Mouse (Mus musculus) hindbrain, embryonic 16.5 days (tissue): ENCODE data around the gene Apela. TPM values are rescaled to one million over a fixed set of nuclear protein-coding genes. Genes with fewer than 3 reads are reported as not detected.

Experiments used
- ATAC-seq: fragments of 200-750 bp; cut with Nextera tagmentation; 2 replicates; pipeline ENCODE4 v1.8.0; 2017; ENCODE audit warnings: moderate TSS enrichment, moderate library complexity
- H3K27ac ChIP-seq: fragments of 300-500 bp; sonication (generic); 2 replicates; pipeline ENCODE4 v1.5.1; 2014; ENCODE audit warnings: low read depth, mild to moderate bottlenecking, control low read depth, low read length, moderate library complexity
- H3K27me3 ChIP-seq: fragments of 300-500 bp; sonication (generic); replicated peaks from 2 replicates; pipeline ENCODE4 v1.6.1; 2014; ENCODE audit warnings: low read length; ENCODE audit not compliant: control insufficient read depth, insufficient read depth
- H3K36me3 ChIP-seq: fragments of 300-500 bp; sonication (generic); 2 replicates; pipeline ENCODE4 v1.6.1; 2014; ENCODE audit warnings: mild to moderate bottlenecking, low read length, moderate library complexity, mixed read lengths; ENCODE audit not compliant: control insufficient read depth, insufficient read depth
- H3K4me1 ChIP-seq: fragments of 300-500 bp; sonication (generic); 2 replicates; pipeline ENCODE4 v1.6.1; 2014; ENCODE audit warnings: low read depth, low read length; ENCODE audit not compliant: control insufficient read depth, insufficient read depth
- H3K4me2 ChIP-seq: fragments of 300-500 bp; sonication (generic); 2 replicates; pipeline ENCODE4 v1.6.1; 2014; ENCODE audit warnings: mild to moderate bottlenecking, low read length, control low read depth, moderate library complexity
- H3K4me3 ChIP-seq: fragments of 300-500 bp; sonication (generic); 2 replicates; pipeline ENCODE4 v1.5.1; 2014; ENCODE audit warnings: mild to moderate bottlenecking, low read length, control low read depth, moderate library complexity
- H3K9ac ChIP-seq: fragments of 300-500 bp; sonication (generic); 2 replicates; pipeline ENCODE4 v1.6.1; 2014; ENCODE audit warnings: low read depth, mild to moderate bottlenecking, control low read depth, low read length, moderate library complexity
- H3K9me3 ChIP-seq: fragments of 300-500 bp; sonication (generic); 2 replicates; pipeline ENCODE4 v1.6.1; 2014; ENCODE audit warnings: mild to moderate bottlenecking, low read length, moderate library complexity; ENCODE audit not compliant: control insufficient read depth
- WGBS: fragments of 180-500 bp; shearing (Covaris S2); extraction: QIAGEN DNeasy Blood & Tissue Kit; methylation state at CpG from one replicate; pipeline ENCODE4 v1.1.7; 2014; 5-methylcytosine and 5-hydroxymethylcytosine counted together
- polyA plus RNA-seq: library from polyadenylated mRNA; unstranded; fragments of >200 nt; fragmentation: Nextera tagmentation; extraction: Ambion mirVana; gene quantifications from 2 replicates; pipeline ENCODE4 v1.2.1, GENCODE M21; 2015

The Apela gene
- polyA plus RNA-seq, 1 experiment from 2014 or later: 0.74 TPM

DNA sequence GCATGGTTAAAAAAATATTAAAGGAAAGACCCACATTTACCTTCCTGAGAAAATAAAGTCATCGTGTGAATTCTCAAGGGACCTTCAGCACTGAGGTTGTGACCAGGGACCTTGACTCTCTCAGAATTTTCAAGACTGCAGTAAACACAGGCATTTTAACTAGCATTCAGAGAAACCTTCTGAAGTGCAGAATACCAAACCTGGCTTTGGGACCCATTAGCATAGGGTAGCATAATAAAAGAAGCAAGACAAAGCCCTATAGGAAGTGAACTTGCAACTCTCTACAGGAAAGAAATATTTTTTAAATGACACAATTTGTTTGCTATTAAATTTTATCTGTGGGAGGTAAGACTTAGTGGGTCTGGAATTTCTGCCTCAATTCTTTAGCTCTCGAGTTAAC is 26.9 kb upstream of the Apela start:
- no peaks in the 10 kb centered on the region for H3K27me3 ChIP-seq
- WGBS: 49% methylated on average over 2 of the region's 2 CpGs
- H3K27ac ChIP-seq: no peak overlapping the region

DNA sequence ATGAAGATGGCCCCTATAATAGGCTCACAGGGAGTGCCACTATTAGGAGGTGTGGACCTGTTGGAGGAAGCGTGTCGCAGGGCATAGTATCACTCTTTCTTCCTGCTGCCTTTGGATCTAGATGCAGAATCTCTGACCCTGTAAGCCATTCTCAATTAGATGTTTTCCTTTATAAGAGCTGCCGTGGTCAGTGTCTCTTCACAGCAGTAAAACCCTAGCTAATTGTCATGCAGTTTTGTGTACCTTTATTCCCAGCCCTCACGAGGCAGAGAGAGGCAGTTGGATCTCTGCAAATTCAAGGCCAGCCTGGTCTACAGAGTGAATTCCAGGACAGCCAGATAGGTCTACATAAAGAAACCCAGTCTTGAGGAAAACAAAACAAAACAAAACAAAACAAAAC is 25.1 kb upstream of the Apela start:
- ATAC-seq: no peak
- H3K4me3 ChIP-seq: no peak overlapping the region
- no peaks in the 10 kb centered on the region for H3K36me3 ChIP-seq
- no peak overlapping the region for H3K9ac ChIP-seq
- H3K27ac ChIP-seq: no peak overlapping the region
- H3K27me3 ChIP-seq: no peaks in the 10 kb centered on the region
- no peak overlapping the region for H3K4me2 ChIP-seq
- no peaks in the 10 kb centered on the region for H3K4me1 ChIP-seq
- WGBS: 72% methylated on average over 4 of the region's 4 CpGs
- no peaks in the 10 kb centered on the region for H3K9me3 ChIP-seq

More for the DNA sequence above, 26.9 kb upstream of the Apela start:
- no peak for ATAC-seq
- Histone ChIP-seq H3K9ac (no peak overlapping the region), H3K4me3 (no peak overlapping the region), H3K4me1 (no peaks in the 10 kb centered on the region), H3K4me2 (no peak overlapping the region), H3K36me3 (no peaks in the 10 kb centered on the region), H3K9me3 (no peaks in the 10 kb centered on the region)

DNA sequence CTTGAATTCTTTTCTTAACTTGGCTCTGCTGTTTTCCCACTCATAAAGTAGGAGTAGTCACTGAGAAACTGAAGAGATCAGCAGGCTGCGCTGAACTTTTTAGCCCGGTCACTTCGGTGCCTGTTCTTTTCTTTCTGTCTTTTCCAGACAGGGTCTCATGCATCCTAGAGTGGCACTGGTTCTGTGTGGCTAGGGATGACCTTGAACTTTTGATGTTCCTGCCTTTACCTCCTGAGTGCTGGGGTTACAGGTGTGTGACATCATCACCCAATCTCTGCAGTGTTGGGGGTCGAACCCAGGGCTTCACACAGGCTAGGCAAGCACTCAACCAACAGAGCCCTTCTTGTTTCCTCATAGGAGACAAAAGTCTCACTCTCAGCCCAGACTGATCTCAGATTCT is 19.6 kb upstream of the Apela start:
- no peak overlapping the region for H3K9ac ChIP-seq
- no peaks in the 10 kb centered on the region for H3K27me3 ChIP-seq
- H3K4me2 ChIP-seq: no peak overlapping the region
- H3K4me1 ChIP-seq: no peaks in the 10 kb centered on the region
- no peak for ATAC-seq
- no peaks in the 10 kb centered on the region for H3K36me3 ChIP-seq
- 88% methylated on average over 4 of the region's 4 CpGs for WGBS
- H3K9me3 ChIP-seq: no peaks in the 10 kb centered on the region
- no peak overlapping the region for H3K4me3 ChIP-seq
- H3K27ac ChIP-seq: no peak overlapping the region

DNA sequence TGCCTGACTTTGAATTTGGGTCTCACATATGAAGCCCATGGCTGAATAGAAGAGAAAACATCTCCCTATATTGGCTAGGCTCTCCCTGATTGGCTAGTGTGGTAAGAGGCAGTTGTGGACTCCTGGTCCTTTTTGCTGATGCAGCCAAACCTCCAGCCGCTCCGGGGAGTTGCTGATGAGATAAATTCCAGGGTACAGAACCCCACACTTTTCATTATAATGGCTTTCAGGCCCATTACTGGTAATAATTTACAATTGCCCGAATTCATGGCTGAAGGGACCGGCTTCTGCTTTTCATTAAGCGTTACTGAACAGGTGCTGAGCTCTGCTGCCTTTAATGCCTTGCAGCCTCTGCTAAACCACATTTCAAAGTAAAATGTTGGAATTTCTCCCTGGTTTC is 16.8 kb upstream of the Apela start:
- Histone ChIP-seq H3K27me3 (no peaks in the 10 kb centered on the region), H3K9me3 (no peaks in the 10 kb centered on the region), H3K4me3 (no peak overlapping the region), H3K9ac (no peak overlapping the region), H3K36me3 (no peaks in the 10 kb centered on the region), H3K4me2 (no peak overlapping the region), H3K27ac (no peak overlapping the region), H3K4me1 (no peaks in the 10 kb centered on the region)
- ATAC-seq: no peak
- WGBS: 63% methylated on average over 5 of the region's 5 CpGs

DNA sequence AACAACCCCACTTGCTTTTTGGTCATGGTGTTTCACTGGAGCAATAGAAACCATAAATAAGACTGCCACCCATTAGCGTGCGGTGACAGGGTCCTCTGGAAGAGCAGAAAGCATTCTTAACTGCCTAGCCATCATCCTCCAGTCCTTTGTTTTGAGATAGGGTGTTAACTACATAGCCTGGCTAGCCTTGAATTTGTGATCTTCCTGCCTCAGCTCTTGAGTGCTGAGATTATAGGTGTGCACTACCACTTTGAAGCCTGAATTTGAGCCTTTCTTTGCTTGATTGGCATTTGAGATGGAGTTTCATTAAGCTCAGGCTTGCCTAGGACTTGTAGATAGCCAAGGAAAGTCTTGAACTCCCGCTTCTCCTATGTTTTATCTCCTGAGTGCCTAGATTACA is 16.4 kb upstream of the Apela start:
- no peak overlapping the region for H3K27ac ChIP-seq
- H3K4me1 ChIP-seq: no peaks in the 10 kb centered on the region
- ATAC-seq: no peak
- H3K4me2 ChIP-seq: no peak overlapping the region
- H3K4me3 ChIP-seq: no peak overlapping the region
- H3K9me3 ChIP-seq: no peaks in the 10 kb centered on the region
- H3K27me3 ChIP-seq: no peaks in the 10 kb centered on the region
- H3K9ac ChIP-seq: no peak overlapping the region
- no peaks in the 10 kb centered on the region for H3K36me3 ChIP-seq
- 87% methylated on average over 3 of the region's 3 CpGs for WGBS

DNA sequence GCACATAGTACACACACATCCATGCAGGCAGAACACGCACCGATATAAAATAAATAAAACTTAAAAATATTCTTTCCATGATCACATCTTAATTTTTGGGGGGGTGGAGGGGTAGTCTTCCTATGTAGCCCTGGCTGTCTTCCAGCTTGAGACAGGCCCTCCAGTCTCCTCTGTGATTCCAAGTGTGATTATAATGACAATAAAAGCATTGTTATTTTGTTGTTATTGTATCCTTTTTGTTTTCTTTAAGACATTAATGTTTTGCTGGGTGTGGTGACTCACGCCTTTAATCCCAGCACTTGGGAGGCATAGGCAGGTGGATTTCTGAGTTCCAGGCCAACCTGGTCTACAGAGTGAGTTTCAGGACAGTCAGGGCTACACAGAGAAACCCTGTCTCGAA is 10.7 kb upstream of the Apela start:
- Histone ChIP-seq H3K4me1 (no peaks in the 10 kb centered on the region), H3K4me3 (no peak overlapping the region), H3K27ac (no peak overlapping the region), H3K36me3 (no peaks in the 10 kb centered on the region), H3K9me3 (no peaks in the 10 kb centered on the region), H3K9ac (no peak overlapping the region), H3K4me2 (no peak overlapping the region), H3K27me3 (no peaks in the 10 kb centered on the region)
- 80% methylated on average over 4 of the region's 4 CpGs for WGBS
- ATAC-seq: no peak

DNA sequence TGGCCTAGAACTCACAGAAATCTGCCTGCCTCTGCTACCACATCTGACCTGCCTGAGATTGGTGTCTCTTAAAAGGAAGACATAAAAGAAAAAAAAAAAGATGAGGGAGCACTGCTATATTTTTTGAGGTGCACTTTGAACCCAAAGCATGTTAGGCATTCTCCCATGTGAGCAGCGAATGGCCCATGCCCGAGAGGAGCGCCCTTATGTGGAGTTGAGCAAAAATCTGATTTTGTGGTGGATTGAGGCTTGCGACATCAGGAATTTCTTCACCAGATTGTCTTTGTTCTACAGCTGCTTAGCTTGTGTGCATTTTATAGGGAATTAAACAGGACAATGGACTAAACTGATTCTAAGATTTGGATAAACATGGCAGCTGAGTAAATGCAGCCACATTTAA is 10.1 kb upstream of the Apela start:
- Histone ChIP-seq H3K4me3 (no peak overlapping the region), H3K4me2 (no peak overlapping the region), H3K9me3 (no peaks in the 10 kb centered on the region), H3K9ac (no peak overlapping the region), H3K36me3 (no peaks in the 10 kb centered on the region), H3K27ac (no peak overlapping the region), H3K27me3 (no peaks in the 10 kb centered on the region), H3K4me1 (no peaks in the 10 kb centered on the region)
- 90% methylated on average over 4 of the region's 4 CpGs for WGBS
- ATAC-seq: no peak

DNA sequence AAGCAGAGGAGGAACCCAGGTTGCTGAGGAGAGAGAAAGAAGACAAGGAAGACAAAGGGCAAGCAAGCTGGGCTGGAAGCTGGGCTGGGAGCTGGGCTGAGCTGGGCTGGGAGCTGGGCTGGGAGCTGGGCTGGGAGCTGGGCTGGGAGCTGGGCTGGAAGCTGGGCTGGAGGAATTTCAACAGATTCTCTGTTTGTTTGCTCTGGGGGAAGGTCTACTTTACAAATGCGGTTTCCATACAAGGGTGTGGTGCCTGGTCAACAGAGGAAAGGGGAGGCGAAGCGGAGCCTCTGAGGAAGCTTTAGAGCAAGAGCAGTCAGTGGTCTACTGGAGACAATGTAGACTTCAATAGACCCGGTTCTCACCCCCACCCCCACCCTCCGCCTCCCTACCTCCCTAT is 9.4 kb upstream of the Apela start:
- 28% methylated on average over 5 of the region's 5 CpGs for WGBS
- no peaks in the 10 kb centered on the region for H3K36me3 ChIP-seq
- H3K27ac ChIP-seq: no peak overlapping the region
- no peak overlapping the region; the same call in 1 of the 2 replicates for H3K4me2 ChIP-seq
- no peak for ATAC-seq
- no peaks in the 10 kb centered on the region for H3K9me3 ChIP-seq
- no peaks in the 10 kb centered on the region for H3K4me1 ChIP-seq
- no peak overlapping the region for H3K4me3 ChIP-seq
- H3K9ac ChIP-seq: no peak overlapping the region
- H3K27me3 ChIP-seq: no peaks in the 10 kb centered on the region

DNA sequence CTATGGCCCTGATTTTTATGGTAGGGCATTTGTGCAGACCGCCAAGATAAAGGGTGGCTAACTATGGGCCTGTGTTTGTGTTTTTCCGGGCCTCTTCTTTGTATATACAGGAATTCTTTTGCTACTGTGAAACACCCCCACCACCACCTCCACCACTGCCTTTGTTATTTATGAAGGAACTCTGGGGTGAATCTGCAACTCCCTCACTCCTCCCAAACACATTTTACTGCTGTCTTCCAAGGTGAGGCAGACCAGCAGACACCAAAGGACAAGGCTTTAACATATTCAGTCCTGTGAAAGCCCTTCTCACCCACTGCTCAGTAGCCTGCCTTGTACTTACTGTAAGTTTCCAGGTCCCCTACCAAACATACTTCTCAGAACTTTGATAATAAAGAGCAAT is 3.0 kb downstream of the Apela start:
- Histone ChIP-seq H3K4me1 (peaks cover 5% of the 10 kb centered on the region; the same call in 1 of the 2 replicates), H3K4me2 (no peak overlapping the region), H3K27ac (no peak overlapping the region), H3K27me3 (no peaks in the 10 kb centered on the region), H3K9me3 (no peaks in the 10 kb centered on the region), H3K9ac (no peak overlapping the region), H3K4me3 (no peak overlapping the region), H3K36me3 (no peaks in the 10 kb centered on the region)
- WGBS: 44% methylated on average over 2 of the region's 2 CpGs
- no peak for ATAC-seq

DNA sequence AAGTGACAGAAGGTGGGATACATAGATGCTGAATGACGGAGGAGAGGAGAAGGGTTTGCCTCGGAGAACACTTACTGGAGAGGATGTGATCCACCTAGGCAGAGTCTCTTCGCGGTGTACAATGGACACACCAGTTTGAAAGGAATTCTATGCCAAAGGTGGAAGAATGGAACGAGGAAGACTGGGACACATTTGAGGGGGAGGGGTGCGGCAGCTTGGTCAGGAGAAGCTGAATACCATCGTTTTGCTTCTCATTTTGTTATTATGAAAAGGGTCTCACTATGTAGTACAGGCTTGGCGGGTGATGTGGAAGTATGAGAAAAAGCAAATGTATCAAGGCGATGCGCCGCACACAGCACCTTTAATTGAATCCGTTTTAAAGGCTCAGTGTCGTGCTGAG is 4.1 kb downstream of the Apela start:
- Histone ChIP-seq H3K4me1 (peaks cover 5% of the 10 kb centered on the region; the same call in 1 of the 2 replicates), H3K4me2 (no peak overlapping the region), H3K9ac (no peak overlapping the region), H3K9me3 (no peaks in the 10 kb centered on the region), H3K27ac (no peak overlapping the region), H3K4me3 (no peak overlapping the region), H3K36me3 (no peaks in the 10 kb centered on the region), H3K27me3 (no peaks in the 10 kb centered on the region)
- 86% methylated on average over 13 of the region's 13 CpGs for WGBS
- no peak for ATAC-seq
